Mouse (Mus musculus): ENCODE results near the gene Cnga2.

- TF ChIP-seq CTCF (IDR thresholded peaks at IDR 0.05; ENCODE audit: extremely low read depth, insufficient read depth, insufficient read length, insufficient replicate concordance) (no peak), POLR2A (IDR thresholded peaks at IDR 0.05; ENCODE audit: low read depth, low read length) (no peak)
These were observed 29.3 kb upstream of the Cnga2 start, which contains the start of gene Prrg3 for GRCm38 (mm10) chrX:71962073-71963051.

All from spleen, adult 2 months (tissue).